Mouse (Mus musculus) testis, adult 2 months (tissue): Measurements from ENCODE around the gene Alox5.

Experiments
- CTCF ChIP-seq: fragments of 200-500 bp; IDR thresholded peaks from 2 replicates; pipeline ENCODE4 v1.5.1; 2012; ENCODE audit warnings: low read depth, mild to moderate bottlenecking, inconsistent platforms, low read length, moderate library complexity; ENCODE audit not compliant: control insufficient read depth, insufficient read depth, insufficient replicate concordance
- POLR2A ChIP-seq: fragments of 200-500 bp; IDR thresholded peaks from 2 replicates; pipeline ENCODE4 v1.6.1; 2012; ENCODE audit warnings: low read depth, mild to moderate bottlenecking, inconsistent platforms, low read length, moderate library complexity; ENCODE audit not compliant: control insufficient read depth

- TF ChIP-seq POLR2A (no peak), CTCF (no peak)
These were observed 74.9 kb downstream of the Alox5 start for GRCm38 (mm10) chr6:116386045-116386415.
